Mouse (Mus musculus): Measurements from ENCODE around the gene Srp68. TPM values are rescaled to one million over a fixed set of nuclear protein-coding genes. Genes with fewer than 3 reads are reported as not detected.
A peak's percentile ranks its signal among the peaks of the same experiment; 100 is the strongest.

Gene Srp68
- polyA plus RNA-seq, 1 experiment from 2014 or later, result 89.5 TPM

- Histone ChIP-seq H3K9ac (no peak overlapping the region), H3K36me3 (peaks cover 21% of the 10 kb centered on the region)
- whole genome bisulfite sequencing, result 89% methylated on average over 11 of the region's 11 CpGs
Measured at GRCm38 (mm10) chr11:116298221-116298620, 24.2 kb upstream of the Srp68 start.

DNA sequence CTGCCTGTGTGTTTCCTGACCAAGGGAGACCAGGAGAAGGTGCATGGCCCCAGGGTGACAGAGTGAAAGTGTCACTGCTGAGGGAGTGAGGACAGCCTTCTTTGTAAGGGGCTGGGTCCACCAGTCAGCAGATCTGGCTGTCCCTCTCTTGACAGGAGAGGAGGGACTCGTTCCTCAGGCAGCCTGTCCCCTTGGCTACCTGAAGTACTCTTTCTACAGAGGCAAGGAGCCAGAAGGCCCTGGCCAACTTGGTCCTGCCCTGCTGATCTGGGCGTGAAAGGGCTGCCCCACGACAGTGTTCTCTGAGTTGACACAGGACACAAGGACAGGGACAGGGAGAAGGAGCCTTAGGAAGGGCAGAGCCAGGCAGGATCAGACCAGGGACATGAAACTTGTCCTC, 23.0 kb upstream of the Srp68 start:
- Histone ChIP-seq H3K4me1 (peaks cover 2% of the 10 kb centered on the region; the same call in 1 of the 2 replicates), H3K36me3 (peaks cover 17% of the 10 kb centered on the region), H3K27ac (no peak overlapping the region), H3K4me3 (replicated peaks) (no peak overlapping the region), H3K9ac (no peak overlapping the region), H3K9me3 (no peaks in the 10 kb centered on the region), H3K27me3 (replicated peaks) (no peaks in the 10 kb centered on the region), H3K4me2 (no peak overlapping the region)
- ATAC-seq (ENCODE audit: insufficient read depth, low FRiP score, low read depth), result no peak
- 80% methylated on average over 3 of the region's 3 CpGs for WGBS

More at GRCm38 (mm10) chr11:116298221-116298620, 24.2 kb upstream of the Srp68 start:
- Histone ChIP-seq H3K9me3 (no peaks in the 10 kb centered on the region), H3K4me3 (replicated peaks) (no peak overlapping the region), H3K4me1 (peaks cover 2% of the 10 kb centered on the region; the same call in 1 of the 2 replicates), H3K27me3 (replicated peaks) (no peaks in the 10 kb centered on the region), H3K27ac (no peak overlapping the region), H3K4me2 (no peak overlapping the region)
- ATAC-seq (ENCODE audit: insufficient read depth, low FRiP score, low read depth), result no peak

DNA sequence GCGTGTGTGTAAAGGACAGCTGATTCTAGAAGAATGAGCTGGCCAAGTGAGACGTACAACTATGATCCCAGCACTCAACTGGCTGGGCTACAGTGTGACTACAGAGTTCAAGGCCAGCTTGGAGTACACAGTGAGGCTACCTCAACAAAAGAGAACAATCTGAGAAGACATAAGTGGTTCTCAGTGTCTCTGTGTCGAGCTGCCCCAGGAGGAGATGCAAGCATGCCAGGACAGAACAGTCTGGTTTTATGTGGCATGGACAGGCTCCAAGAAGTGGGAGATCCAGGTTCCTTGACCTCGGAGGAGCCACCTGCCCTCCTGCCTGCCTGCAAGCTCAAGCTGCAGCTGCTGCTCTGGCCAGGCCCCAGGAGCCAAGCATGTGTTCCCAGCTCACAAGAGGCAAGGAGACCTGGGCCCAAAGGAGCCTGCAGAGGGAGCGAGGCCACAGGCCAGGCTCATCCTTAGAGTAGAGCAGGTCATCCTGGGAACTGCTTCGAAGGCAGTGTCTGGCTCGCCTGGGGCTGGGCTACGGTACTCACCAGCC, 22.2 kb upstream of the Srp68 start:
- no peak overlapping the region for H3K4me3 ChIP-seq (replicated peaks)
- H3K36me3 ChIP-seq, result peaks cover 10% of the 10 kb centered on the region
- no peaks in the 10 kb centered on the region for H3K27me3 ChIP-seq (replicated peaks)
- peaks cover 2% of the 10 kb centered on the region; the same call in 1 of the 2 replicates for H3K4me1 ChIP-seq
- H3K27ac ChIP-seq, result no peak overlapping the region
- WGBS, result 87% methylated on average over 8 of the region's 8 CpGs
- no peak for ATAC-seq (ENCODE audit: insufficient read depth, low FRiP score, low read depth)
- H3K9me3 ChIP-seq, result no peaks in the 10 kb centered on the region
- H3K4me2 ChIP-seq, result no peak overlapping the region
- H3K9ac ChIP-seq, result no peak overlapping the region

DNA sequence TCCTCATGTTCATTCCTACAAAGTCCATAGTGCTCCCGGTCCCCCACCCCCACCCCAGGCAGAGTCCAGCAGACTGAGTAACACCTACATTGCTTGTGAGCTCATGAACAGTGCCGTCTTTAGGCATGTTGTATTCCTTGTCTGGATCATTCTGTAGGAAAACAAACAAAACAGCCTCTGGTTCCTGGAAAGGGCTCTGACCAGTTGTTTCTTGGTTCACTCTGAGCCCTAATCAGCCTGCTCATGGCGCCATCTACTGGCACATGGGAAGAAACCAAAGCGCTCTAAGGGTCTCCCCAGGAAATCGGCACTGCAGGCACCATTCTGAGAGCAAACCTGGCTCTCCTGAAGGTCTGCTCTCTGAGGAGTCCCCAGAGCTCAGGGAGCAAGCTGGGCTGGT, 20.3 kb upstream of the Srp68 start:
- Histone ChIP-seq H3K27ac (no peak overlapping the region), H3K4me2 (no peak overlapping the region), H3K27me3 (replicated peaks) (no peaks in the 10 kb centered on the region), H3K4me3 (replicated peaks) (no peak overlapping the region), H3K9ac (no peak overlapping the region), H3K9me3 (no peaks in the 10 kb centered on the region), H3K4me1 (peaks cover 7% of the 10 kb centered on the region; the same call in 1 of the 2 replicates), H3K36me3 (peaks cover 17% of the 10 kb centered on the region)
- ATAC-seq (ENCODE audit: insufficient read depth, low FRiP score, low read depth), result 0 out of 2 replicates have a peak, but pooled peaks have one; percentile 13
- 29% methylated on average over 5 of the region's 5 CpGs for WGBS

DNA sequence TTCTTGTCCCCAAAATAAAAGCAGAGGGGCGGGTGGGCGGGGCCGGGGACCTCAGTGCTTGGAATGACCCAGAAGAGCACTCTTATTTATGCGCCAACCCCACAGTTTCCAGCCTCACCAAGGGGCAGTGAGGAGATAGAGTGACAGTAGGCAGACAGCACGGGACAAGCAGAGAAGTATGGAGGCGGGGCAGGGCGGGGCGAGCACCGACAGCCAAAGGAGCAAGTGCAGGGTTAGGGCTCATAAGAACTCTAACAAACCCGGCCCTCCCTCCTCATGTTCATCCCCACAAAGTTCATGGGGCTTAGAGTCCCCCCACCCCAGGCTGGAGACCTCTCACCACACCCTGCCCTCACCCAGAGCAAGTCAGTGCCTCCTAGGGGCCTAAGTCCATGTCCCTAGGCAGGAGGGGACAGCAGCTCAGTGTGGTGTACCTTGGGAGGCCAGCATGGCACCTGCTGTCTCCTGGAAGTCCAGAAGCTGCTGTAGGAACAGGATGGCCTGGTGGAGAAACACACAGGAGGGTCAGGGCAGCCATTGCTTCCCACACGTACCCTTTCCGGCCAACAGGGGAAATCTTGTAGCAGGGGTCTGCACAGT, 19.6 kb upstream of the Srp68 start:
- H3K4me2 ChIP-seq, result no peak overlapping the region
- 84% methylated on average over 12 of the region's 12 CpGs for WGBS
- H3K4me1 ChIP-seq, result peaks cover 7% of the 10 kb centered on the region; the same call in 1 of the 2 replicates
- no peak for ATAC-seq (ENCODE audit: insufficient read depth, low FRiP score, low read depth)
- H3K9me3 ChIP-seq, result no peaks in the 10 kb centered on the region
- no peak overlapping the region for H3K9ac ChIP-seq
- H3K4me3 ChIP-seq (replicated peaks), result no peak overlapping the region
- no peak overlapping the region for H3K27ac ChIP-seq
- H3K36me3 ChIP-seq, result peaks cover 23% of the 10 kb centered on the region
- no peaks in the 10 kb centered on the region for H3K27me3 ChIP-seq (replicated peaks)

DNA sequence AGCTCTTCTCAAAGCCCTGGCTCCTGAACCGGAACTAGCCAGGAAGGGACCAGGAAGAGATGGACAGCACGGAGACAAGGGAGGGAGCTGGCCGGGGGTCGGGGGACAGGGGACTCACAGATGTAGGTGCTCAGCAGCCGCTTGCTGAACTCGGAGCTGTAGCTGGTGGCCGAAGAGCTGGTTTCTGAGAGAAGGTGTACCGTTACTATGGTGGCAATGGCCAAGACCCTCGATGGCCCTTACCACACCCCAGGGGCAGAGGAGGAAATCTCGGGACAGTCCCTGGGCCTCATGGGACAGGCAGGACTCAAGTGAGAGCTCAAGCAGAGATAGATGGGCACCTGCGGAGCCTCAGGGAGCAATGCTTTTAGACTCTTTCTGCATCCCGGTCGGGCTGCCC, 18.4 kb upstream of the Srp68 start:
- H3K36me3 ChIP-seq, result peaks cover 24% of the 10 kb centered on the region
- H3K9ac ChIP-seq, result no peak overlapping the region
- no peak for ATAC-seq (ENCODE audit: insufficient read depth, low FRiP score, low read depth)
- H3K4me3 ChIP-seq (replicated peaks), result no peak overlapping the region
- no peaks in the 10 kb centered on the region for H3K9me3 ChIP-seq
- no peaks in the 10 kb centered on the region for H3K27me3 ChIP-seq (replicated peaks)
- no peak overlapping the region for H3K4me2 ChIP-seq
- H3K4me1 ChIP-seq, result peaks cover 7% of the 10 kb centered on the region; the same call in 1 of the 2 replicates
- H3K27ac ChIP-seq, result no peak overlapping the region
- 91% methylated on average over 13 of the region's 13 CpGs for WGBS

- peaks cover 21% of the 10 kb centered on the region for H3K36me3 ChIP-seq
- H3K27ac ChIP-seq, result peak overlapping the region; percentile 61
- no peak overlapping the region for H3K4me3 ChIP-seq (replicated peaks)
- 55% methylated on average over 8 of the region's 8 CpGs for WGBS
- H3K4me1 ChIP-seq, result peaks cover 12% of the 10 kb centered on the region; the same call in 1 of the 2 replicates
- no peaks in the 10 kb centered on the region for H3K9me3 ChIP-seq
- no peak overlapping the region for H3K4me2 ChIP-seq
- H3K27me3 ChIP-seq (replicated peaks), result no peaks in the 10 kb centered on the region
- no peak for ATAC-seq (ENCODE audit: insufficient read depth, low FRiP score, low read depth)
- no peak overlapping the region for H3K9ac ChIP-seq
Measured at GRCm38 (mm10) chr11:116290556-116290955, 16.5 kb upstream of the Srp68 start.

GRCm38 (mm10) chr11:116287351-116287750, 13.3 kb upstream of the Srp68 start:
- Histone ChIP-seq H3K4me3 (replicated peaks) (no peak overlapping the region), H3K9ac (no peak overlapping the region), H3K4me2 (no peak overlapping the region), H3K4me1 (peaks cover 19% of the 10 kb centered on the region), H3K27ac (no peak overlapping the region), H3K36me3 (peaks cover 21% of the 10 kb centered on the region), H3K9me3 (no peaks in the 10 kb centered on the region), H3K27me3 (replicated peaks) (peaks cover 25% of the 10 kb centered on the region)
- 76% methylated on average over 5 of the region's 5 CpGs for WGBS
- no peak for ATAC-seq (ENCODE audit: insufficient read depth, low FRiP score, low read depth)

DNA sequence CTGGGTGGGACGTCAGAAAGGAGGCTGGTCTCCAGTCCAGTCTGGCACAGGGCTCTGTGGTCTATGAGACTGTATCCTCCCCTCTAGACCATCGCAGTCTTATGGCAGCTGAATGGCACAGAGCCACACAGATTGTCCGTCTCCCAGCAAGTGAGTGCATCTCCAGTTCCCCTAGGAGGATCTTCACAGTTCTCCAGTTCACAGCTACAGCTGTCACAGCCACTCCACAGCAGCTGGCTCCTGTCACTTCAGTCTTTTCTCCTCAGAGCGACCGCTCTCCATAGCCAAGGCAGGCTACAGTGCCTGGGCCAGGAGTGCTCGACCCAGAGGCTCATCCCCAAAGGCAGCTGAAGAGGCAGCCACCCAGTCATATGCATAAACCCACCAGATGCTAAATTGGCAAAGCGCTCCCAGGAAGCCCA, 11.8 kb upstream of the Srp68 start:
- no peak overlapping the region for H3K4me2 ChIP-seq

DNA sequence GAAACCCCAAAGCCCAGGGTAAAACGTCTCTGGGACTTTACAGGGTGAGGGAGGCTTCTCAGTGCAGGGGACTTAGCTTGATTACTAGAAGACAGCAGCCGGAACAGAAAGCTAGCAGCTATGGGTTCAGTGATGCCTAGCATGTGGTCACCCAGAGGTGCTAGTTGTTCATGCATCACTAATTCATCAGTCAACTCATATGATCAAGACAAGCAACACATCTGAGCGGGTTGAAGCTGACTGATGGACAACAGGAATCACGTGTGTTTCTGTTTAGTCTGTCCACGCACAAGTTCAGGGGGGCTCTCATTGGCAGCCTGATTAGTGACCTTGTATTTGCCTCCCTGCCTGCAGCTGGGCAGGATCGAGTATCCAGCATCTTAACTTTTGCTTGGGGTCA, 10.0 kb upstream of the Srp68 start:
- Histone ChIP-seq H3K4me2 (no peak overlapping the region), H3K36me3 (peaks cover 10% of the 10 kb centered on the region), H3K27me3 (replicated peaks) (peaks cover 51% of the 10 kb centered on the region), H3K9ac (no peak overlapping the region), H3K4me3 (replicated peaks) (no peak overlapping the region), H3K4me1 (peaks cover 26% of the 10 kb centered on the region), H3K9me3 (no peaks in the 10 kb centered on the region), H3K27ac (no peak overlapping the region)
- 44% methylated on average over 6 of the region's 6 CpGs for WGBS
- ATAC-seq (ENCODE audit: insufficient read depth, low FRiP score, low read depth), result no peak

More for the DNA sequence above, 11.8 kb upstream of the Srp68 start:
- Histone ChIP-seq H3K27me3 (replicated peaks) (peaks cover 40% of the 10 kb centered on the region), H3K9ac (no peak overlapping the region), H3K4me1 (peaks cover 26% of the 10 kb centered on the region), H3K4me3 (replicated peaks) (no peak overlapping the region), H3K36me3 (peaks cover 21% of the 10 kb centered on the region), H3K9me3 (no peaks in the 10 kb centered on the region), H3K27ac (peak overlapping the region; percentile 63; the same call in 1 of the 2 replicates)
- ATAC-seq (ENCODE audit: insufficient read depth, low FRiP score, low read depth), result peak; percentile 57; the same call in 1 of the 2 replicates
- 44% methylated on average over 7 of the region's 7 CpGs for WGBS

DNA sequence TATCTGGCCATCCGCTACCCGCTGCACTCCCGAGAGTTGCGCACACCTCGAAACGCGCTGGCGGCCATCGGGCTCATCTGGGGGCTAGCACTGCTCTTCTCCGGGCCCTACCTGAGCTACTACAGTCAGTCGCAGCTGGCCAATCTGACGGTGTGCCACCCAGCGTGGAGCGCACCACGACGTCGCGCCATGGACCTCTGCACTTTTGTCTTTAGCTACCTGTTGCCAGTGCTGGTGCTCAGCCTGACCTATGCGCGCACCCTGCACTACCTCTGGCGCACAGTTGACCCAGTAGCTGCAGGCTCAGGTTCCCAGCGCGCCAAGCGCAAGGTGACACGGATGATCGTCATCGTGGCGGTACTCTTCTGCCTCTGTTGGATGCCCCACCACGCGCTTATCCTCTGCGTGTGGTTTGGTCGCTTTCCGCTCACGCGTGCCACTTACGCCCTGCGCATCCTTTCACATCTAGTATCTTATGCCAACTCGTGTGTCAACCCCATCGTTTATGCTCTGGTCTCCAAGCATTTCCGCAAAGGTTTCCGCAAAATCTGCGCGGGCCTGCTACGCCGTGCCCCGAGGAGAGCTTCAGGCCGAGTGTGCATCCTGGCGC, 9.0 kb upstream of the Srp68 start:
- Histone ChIP-seq H3K4me3 (replicated peaks) (0 out of 2 replicates have a peak overlapping the region, but pooled peaks have one; percentile 2), H3K9me3 (no peaks in the 10 kb centered on the region), H3K9ac (no peak overlapping the region), H3K27ac (no peak overlapping the region), H3K36me3 (peaks cover under 1% of the 10 kb centered on the region; the same call in 1 of the 2 replicates), H3K4me1 (peaks cover 26% of the 10 kb centered on the region), H3K4me2 (no peak overlapping the region), H3K27me3 (replicated peaks) (peaks cover 51% of the 10 kb centered on the region)
- 8% methylated on average over 48 of the region's 48 CpGs for WGBS
- no peak for ATAC-seq (ENCODE audit: insufficient read depth, low FRiP score, low read depth)

GRCm38 (mm10) chr11:116282089-116282488, 8.1 kb upstream of the Srp68 start:
- ATAC-seq (ENCODE audit: insufficient read depth, low FRiP score, low read depth), result no peak
- no peaks in the 10 kb centered on the region for H3K36me3 ChIP-seq
- peak overlapping the region; percentile 59; the same call in 1 of the 2 replicates for H3K4me2 ChIP-seq
- no peak overlapping the region; the same call in 1 of the 2 replicates for H3K4me3 ChIP-seq (replicated peaks)
- H3K4me1 ChIP-seq, result peaks cover 22% of the 10 kb centered on the region
- no peak overlapping the region for H3K27ac ChIP-seq
- 1% methylated on average over 11 of the region's 11 CpGs for WGBS
- peaks cover 51% of the 10 kb centered on the region for H3K27me3 ChIP-seq (replicated peaks)
- H3K9ac ChIP-seq, result no peak overlapping the region
- H3K9me3 ChIP-seq, result no peaks in the 10 kb centered on the region
